Mouse (Mus musculus): ENCODE results near the gene Arl4c.
"Not testable (repeated sequence)": the region's sequence is repeated elsewhere in the genome, so short reads cannot be mapped to it uniquely, and the experiment has no call there.

The Arl4c gene

DNA sequence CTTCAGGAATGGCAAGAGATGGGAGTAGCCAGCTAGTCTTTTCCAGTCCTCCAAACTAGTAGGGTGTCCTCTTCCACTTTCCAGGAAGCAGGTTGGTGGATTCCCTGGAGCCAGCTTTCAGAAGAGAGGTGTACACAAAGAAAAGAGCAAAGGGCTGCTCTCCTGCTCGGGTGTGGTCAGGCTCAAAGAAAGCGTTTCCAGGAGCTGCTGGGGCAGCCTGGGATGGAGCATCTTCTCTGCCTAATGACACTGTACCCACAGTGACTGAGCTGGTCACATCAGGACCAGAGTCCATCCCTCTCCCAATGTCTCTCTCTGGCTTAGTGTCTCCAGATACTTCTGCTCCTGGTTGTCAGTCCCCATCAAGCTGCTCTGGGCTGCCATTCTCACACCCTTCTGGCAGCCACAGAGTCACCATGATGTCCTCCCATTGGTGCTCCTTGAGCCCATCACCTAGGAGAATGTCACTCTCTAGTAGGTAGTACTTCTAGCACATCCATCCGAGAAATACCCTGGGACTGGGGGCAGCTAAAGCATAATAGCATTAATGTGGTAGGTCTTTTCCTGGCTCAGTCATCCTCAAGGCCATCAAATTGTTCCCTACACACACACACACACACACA is 46.4 kb downstream of the Arl4c start:
- DNase-seq (ENCODE audit: low spot score) = no peak

DNA sequence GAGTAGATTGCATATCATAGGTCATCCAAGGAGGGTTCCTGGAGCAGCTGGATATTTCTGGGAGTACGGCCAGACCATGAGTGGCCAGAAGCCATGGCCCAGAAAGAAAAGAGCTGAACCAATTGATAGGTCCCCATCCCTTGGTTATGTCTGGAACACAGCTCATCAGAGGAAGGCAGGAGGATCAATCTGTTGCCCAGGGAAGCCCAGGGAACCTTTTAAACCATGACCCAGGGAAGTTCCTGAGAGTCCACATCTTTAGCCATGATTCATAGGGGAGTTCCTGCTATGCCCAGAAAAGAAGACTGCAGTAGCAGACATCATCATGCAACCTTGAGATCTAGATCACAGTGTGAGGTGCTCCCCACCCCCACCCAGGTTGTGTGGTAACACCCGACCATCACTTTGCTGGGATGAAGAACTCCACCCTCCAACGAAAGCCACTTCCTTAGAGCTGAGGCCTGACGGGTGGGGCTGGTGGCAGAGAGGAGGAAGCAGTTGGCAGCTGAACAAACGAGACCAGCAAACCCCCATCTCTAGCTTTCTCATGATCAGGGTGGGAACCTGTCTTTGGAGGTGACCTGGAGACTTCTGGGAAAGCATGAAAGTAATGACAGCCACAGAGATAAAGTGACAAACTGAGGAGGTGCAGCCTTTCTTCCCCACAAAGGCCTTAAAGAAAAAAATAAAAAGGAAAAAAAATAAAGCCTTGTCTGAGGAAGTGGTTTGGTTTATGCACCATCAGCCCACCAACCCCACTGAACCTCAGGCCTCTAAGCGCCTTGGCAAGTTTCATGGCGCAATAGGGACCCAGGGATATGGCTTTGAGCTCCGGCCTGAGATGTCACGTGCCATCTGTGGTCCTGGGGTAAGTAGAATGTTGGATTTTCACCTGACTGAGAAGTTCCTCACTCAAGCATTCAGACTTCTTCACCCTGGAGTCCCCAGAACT is 47.2 kb downstream of the Arl4c start:
- peak; percentile 60 for DNase-seq (ENCODE audit: low spot score)

DNA sequence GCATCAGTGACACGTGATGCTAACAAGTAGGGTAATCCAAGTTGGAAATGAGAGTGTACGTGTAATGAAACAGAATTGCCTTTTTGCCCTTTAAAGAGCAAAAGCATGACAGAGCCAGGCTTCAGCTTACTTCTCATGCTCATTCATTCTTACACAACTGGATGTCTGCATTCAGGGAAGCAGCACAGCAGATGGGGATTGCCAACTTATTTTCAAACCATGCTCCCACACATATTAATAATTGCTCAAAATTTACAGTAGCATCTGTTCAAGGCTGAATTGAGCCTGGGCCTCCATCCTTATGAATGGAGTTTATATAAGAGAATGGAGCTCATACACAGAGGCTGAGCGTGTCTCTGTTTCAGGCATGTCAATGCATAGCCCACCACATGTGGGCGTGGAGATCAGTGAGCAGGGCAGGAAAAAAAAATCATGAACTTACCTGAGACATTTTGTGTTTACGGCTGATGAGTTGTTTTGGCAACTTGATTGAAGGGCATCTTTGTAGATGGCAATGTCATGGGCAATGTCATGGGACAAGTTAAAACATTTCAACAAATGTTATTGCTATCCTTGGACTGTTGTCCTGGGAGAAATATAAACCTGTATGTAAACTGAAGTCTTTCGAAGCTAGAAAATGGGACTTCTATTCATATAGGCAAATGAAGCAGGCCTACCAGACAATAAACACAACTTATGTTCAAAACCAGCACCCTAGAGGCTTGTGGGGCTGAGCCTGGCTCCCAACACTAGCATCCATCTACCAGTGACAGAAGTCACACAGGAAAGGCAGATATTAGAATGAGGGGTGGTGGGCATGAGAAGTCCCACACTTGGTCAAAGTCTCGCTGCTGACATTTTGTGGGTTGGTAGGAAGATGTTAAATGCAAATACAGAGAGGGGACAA is 48.2 kb downstream of the Arl4c start:
- no peak for DNase-seq (ENCODE audit: low spot score)

DNA sequence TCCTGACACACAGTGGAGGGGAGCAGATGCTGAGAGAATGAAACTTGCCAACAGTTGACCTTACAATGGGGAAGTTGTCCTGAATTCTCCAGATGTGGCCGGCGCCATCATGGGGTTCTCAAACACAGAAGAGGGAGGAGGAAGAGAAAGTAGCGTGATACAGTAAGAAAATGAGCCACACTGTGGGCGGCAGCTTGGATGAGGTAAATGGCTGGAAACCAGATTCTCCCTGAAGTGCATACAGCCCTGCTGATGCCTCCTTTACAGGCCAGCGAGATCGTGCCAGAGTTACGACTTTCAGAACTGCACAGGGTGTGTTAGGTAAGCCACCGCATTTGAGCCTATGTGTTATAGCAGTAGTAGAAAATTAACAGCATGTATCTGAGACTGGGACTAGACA is 49.3 kb downstream of the Arl4c start:
- DNase-seq (ENCODE audit: low spot score) = no peak

DNA sequence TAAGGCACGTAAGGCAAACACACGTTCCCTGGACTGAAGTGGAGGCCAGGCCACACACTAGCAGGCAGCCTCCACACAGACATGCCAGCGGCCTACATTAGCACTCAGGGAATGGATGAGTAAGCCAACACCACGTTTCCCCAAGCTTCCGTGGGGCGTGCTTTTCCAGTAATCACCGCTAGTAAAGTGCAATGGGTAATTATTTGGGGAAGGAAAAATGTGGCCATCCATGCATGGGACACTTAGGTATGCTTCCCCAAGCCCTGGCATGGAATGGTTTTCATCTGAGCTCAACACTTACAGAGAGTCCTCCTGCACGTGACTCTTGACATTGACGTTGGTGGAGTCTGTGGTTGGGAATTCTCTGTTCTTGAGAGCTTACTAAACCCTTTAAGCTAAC is 50.4 kb downstream of the Arl4c start:
- no peak for DNase-seq (ENCODE audit: low spot score)

DNA sequence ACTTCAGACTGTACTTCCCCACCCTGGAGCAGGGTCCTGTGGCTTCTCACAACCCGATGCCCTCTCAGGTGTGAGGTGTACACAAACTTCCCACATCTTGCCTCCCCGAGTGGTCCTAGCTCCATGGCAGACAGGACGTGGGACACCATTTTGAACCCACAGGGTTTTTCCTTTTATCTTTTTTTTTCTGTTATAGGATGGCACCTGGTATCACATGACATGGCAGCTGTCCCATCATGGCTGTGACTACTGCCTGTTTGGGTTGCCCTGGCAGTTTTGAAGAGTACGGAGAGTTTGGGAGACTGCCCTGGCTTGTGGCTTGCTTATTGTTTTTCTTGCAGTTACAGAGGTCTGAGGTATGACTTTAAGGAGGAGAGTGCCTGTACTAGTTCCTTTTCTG is 53.3 kb downstream of the Arl4c start:
- DNase-seq (ENCODE audit: low spot score) = no peak

DNA sequence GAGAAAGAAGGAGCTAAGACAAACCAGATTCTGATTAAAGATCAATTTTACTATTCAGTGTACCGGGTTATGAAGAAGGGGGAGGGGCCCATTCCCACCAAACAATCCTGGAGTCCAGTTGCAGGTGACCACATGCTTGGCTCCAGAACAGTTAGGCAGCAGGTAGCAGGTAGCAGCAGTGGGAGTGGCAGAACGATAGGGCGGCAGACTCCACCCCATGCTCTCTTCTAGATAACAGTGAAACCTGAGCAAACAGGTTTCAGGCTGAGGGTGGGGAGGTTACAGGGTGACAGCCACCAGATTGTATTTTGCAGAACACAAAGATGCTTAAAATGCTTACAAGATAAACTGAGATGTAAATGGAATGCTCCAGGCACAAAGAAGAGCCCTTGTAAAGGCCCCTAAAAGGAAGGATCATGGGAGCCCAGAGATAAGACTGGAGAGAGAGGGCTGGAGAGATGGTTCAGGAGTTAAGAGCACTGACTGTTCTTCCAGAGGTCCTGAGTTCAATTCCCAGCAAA is 56.4 kb downstream of the Arl4c start:
- DNase-seq (ENCODE audit: low spot score) = no peak

DNA sequence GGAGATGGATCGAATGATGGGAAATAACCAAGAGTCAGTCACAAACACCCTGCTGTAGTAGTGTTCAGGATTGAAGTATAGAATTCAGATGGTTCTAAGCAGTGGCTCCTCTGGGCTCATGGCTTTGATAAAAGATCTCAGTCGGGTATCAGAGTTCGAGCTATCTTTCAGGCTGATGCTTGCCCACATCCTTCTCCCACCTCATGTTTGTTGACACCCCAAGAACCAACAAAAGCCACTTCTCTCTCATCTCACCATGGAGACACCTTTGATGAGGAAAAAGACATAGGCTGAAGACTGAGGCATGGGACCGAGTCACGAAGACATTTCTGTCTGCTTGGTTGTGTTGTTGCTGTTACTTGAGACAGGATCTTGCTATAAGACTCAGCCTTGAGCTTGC is 57.6 kb downstream of the Arl4c start:
- DNase-seq (ENCODE audit: low spot score) = no peak

DNA sequence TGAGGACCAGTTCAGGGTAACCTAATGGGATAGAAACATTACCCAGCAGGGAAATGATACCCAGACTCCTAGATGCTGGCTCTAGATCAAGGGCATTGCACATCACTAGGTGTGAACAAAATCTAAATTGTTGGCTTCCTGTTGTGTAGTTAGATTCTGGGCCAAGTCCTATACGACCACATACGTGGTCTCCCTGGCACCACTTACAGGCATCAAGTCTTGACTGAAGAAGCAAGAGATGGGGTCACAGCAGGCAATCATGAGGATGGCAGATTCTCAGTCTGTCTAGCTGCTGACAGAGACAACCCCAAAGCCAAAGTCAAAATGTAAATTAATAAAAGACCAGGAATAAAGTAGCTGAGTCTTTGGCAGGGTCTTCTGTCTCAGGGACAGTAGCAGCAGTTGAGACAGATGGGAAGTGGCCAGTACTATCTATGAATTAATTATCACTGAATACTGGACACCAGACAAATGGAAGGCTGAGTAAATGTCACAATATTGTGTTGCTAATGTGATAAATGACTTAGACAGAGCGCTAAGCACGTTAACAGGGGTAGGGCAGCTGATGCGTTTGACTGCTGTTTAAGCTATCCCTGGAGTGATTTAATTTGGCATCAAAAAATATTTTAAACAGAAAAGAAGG is 58.7 kb downstream of the Arl4c start:
- no peak for DNase-seq (ENCODE audit: low spot score)

DNA sequence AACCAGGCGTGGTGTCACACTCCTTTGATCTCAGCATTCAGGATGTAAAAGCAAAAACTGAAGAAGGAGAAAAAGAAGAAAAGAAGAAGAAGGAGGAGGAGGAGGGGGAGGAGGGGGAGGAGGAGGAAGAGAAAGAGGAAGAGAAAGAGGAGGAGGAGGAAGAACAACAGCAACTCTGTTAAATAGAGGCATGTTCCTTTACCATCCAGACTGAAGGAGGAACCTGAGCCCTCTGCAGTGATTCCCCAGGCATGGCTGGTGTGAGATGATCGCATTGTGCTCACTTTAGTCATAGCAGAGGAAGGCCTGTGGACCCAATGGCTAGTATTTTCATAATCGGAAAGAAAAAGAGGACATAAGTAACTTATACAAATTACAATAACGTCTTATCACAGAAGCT is 59.3 kb downstream of the Arl4c start:
- no peak for DNase-seq (ENCODE audit: low spot score)

DNA sequence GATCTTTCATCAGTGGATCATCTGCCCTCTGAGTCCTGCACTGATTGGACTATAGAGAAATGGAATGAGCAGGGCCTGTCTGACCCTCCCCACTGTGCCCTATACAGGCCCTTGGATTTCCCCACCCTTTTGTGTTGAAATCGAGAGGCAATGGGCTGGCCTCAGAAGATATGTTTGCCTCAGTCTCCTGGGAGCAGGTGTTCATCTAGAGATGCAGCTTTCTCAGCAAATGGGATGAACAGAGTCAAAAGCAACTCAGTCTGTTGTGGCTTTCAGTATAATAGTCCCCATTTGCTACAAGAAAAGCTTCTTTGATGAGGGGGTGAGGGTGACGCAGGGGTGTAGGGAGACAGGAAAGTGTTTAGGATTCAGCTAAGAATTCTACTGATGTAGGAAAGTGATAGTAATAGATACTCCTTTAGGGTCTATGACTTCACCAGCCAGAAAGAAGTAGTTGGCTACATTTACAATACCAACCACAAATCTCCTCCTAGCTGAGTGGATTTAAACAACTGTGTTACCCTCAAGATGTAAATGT is 60.3 kb downstream of the Arl4c start:
- DNase-seq (ENCODE audit: low spot score) = no peak

DNA sequence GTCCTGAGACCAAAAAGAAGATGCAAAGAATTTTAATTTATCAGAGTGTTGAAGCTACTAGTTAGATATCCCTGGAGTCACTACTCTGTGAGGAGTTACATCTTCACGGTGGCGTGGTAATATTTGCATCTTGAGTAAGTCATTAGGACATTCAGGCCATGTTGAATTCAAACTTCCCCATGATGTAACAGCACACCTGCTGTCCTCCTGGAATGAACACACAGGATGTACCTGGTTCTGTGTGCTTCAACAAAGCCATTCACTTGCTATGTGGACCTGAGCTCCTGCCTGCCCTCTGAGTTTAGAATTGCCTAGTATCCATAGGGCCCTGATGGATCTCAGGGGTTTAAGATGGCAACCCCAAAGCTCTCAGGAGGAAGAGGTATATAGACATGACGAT is 60.8 kb downstream of the Arl4c start:
- DNase-seq (ENCODE audit: low spot score) = no peak

DNA sequence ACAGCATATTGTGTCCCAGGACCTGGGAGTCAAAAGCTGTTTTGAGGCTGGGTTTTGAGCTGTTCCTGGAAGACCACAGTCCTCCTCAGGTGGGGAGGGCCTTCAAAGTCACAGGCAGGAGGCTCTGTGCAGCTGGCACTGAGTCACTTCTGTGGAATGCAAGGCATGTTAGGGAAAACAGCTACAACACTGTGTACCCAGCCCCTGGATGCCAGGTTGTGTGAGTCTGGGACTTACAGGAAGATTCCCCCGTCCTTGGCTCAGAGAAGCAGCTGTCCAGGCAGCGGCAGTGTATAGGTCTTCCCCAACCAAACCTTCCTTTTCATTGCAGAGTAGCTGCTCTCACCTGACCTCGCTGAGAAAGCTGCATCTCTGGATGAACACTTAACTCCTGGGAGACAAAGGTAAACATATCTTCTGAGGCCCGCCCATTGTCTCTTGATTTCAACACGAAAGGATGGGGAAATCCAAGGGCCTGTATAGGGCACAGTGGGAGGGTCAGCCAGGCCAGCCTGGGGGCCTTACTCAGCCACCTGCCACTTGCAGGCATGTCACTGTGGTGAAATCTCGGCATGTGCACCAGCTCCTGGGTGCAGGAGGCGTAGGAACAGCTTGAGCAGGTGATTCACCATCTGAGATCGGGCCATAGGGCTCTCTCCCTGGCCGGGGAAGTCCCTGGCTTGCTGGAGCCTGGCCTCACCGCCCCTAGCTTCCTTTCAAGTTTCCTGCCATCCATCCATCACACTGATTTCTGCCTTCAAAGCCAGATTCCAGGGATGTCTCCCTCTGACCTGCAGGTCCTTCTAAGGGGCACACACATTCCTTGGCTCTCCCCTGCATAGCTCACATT is 62.4 kb downstream of the Arl4c start:
- DNase-seq (ENCODE audit: low spot score) = no peak

DNA sequence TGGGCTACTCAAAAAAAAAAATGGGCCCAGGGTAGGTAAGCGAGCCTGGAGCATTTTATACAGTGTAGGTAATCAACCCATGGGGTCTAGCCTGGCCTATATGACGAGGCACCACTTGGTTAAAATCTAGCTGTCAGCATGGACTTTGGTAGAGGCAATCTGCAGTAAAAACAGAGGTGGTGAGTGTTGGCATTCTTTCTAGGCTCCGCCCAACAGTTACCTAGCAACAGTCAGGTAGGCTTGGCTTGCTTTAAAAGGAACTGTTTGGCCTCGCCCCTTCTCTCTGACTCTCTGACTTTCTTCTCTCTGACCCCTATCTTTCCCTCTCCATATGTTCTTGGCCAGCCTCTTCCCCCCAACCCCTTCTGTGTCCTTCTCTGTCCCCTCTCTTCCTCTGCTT is 63.4 kb downstream of the Arl4c start:
- DNase-seq (ENCODE audit: low spot score) = no peak

DNA sequence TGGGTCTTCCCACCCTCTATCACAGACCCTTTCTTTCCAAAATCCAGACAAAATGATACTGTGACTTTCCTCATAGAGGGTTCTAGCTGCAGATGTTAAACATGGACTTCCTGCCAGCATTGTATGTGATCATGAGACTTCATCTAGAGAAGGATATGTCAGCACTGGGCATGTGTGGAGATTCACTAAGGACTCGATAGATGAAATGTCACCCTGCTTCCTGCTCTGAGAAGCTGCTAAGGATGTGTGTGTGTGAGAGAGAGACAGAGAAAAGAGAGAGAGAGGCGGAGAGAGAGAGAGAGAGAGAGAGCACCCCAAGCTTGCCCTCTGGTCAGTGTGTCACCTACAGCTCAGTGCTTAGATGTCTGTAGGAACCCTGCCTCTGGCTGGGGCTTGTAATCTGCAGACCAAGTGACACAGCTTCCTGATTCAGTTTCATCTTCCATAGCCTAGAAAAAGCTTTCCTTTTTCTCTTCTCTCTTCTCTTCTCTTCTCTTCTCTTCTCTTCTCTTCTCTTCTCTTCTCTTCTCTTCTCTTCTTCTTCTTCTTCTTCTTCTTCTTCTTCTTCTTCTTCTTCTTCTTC is 65.4 kb downstream of the Arl4c start:
- not testable (repeated sequence) for DNase-seq (ENCODE audit: low spot score)

DNA sequence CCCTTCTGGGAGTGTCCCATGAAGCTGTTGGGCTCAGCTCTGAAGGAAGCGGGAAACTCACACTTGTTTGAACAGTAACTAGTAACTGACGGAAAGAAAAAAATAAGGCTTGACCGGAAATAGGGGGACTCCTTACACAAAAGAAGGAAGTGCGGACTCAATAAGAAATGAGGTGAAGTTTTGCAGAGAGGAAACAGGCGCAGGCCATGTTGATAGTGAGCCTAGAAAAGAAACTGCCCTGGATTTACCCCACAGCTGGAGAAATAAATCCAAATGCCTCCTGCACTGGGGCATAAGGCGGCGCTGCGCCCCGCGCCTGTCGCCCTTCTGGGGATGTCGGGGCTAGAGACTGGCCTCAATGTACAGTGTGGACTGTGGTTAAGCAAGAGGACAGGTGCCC is 66.4 kb downstream of the Arl4c start:
- no peak for DNase-seq (ENCODE audit: low spot score)

DNA sequence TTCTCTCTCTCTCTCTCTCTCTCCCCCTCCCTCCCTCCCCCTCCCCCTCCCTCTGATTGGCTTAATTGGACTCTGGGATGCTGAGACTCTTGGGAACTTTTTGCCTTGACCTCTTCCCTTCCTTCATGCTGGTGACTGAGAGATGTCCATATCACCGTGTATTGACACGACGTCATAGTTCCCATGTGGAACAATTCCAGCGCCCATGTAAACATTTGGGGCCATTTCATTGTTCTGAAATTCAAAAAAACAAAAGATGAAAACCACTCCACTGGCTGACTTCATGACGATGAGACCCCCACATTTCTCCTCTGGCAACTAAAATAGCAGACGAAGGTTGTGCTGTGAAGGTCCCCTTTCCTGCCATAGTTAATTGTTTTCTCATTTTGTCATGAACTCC is 69.2 kb downstream of the Arl4c start:
- DNase-seq (ENCODE audit: low spot score) = no peak

DNA sequence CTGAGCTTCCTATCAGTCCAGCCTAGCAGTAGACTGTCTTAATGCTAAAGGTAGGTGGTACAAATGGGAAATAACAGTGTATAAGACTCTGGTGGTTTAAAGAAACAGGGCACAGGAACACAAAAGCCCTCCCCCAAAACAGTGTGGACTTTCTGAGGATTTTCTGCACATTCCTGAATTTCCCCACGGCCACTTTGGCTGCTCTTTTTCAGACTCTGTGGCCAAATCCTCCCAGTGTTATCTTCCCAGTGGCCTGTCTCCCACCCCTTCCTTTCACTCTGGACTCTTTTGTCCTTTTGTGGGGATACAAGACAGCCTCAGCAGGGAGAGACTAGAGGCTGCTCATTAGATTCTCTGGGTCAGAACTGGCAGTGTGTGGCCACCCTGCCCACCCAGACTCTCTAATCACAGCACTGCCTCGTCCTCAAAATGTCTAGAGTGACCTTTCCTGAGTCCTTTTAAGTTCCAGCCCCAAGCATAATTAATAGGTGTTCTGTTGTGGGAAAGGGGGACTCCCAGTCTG is 72.0 kb downstream of the Arl4c start:
- DNase-seq (ENCODE audit: low spot score) = no peak

DNA sequence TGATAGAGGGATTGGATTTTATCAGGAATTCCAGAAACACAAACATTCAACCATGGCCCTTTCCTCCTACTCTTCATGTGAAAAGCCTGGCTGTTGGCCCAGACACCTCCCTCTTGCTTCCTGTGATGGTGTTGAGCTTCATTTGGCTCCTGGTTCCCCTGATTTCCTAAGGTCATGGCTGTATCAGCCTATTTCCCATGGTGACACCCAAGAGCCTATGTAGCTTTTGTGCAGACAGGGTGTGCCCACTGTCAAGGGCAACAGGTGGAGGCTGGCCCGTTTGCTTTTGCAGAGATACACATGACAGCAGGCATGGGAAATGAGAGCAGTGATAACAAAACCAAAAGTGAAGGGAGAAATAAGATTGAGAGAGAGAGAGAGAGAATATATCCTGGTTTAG is 76.8 kb downstream of the Arl4c start:
- no peak for DNase-seq (ENCODE audit: low spot score)

DNA sequence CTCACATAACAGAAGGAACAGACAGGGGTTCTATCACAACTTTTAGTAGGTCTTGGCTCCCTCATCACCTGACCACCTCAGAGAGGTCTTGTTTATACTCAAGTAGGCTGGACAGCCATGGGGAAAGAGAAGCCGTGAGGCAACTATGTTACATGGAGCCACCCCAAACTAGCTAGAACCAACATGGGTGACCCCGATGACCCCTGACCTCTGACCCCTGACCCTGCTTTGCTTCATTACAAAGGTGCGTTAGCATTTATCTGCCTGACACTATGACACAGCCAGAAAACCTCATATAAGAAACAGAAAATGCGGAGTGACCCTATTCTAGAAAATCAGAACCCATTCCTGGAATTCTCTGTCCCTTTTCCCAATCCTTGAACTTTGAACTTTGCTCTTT is 77.6 kb downstream of the Arl4c start:
- DNase-seq (ENCODE audit: low spot score) = no peak

Measured in adipocyte (in vitro differentiated cells).